In the genomic region with DNA sequence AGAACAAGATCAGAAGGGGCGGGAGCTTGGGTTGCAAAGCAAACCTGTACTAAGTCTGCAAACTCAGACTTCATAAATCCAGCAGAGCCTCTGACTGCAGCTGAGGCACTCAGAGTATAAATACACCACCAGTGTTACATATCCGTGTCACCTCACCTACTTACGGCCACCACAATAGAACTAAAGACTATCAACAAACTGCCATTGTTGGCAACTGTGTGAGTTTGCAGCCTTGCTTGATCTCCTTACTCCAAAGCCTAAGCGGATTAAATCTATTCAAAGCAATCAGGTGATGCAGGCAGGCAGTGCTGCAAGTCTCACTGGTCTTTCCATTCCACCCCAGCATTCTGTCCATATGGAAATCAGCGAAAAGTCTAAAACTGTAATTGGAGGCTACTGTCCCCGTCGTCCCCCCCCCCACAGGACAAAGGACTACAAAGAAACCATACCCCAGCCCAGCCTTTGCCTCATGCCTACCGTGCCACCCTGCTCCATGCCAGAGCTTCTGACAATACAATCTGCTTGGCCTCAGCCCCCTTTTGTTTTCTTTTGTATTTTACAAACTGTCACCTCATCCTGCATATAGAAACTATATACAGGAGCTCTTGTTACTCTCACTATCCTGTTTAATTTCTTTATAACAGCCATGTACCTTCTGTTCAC, we compare ENCODE assay signal across 14 mouse cellular contexts. TPM values are rescaled to one million over a fixed set of nuclear protein-coding genes. Genes with fewer than 3 reads are reported as not detected.
A peak's percentile ranks its signal among the peaks of the same experiment; 100 is the strongest.
DNase-seq lines count a peak whose midpoint lies in the region; ATAC-seq and TF ChIP-seq lines count a peak whose summit lies in the region.
"Had no signal": no experiment of that assay in that cellular context is flagged by ENCODE, and none has a peak within 500 bp of the region (broad histone marks: within the 10 kb centered on the region; RNA-seq: fewer than 3 reads in every experiment).

No protein-coding gene starts in this region.

- no peak for DNase-seq in forebrain, embryonic 11.5 days (ENCODE audit: low spot score)
- DNase-seq in forebrain, embryonic 14.5 days (ENCODE audit: low spot score), result no peak
- no peak for DNase-seq in layer of hippocampus, adult 2 months (ENCODE audit: low spot score in 2 of 2)
- DNase-seq in layer of hippocampus, adult 8-10 months (ENCODE audit: low spot score in 2 of 2), result no peak
- DNase-seq in midbrain, postnatal 0 days (ENCODE audit: low spot score), result no peak
- DNase-seq: cerebellum, adult 8-10 months; right cerebral cortex, adult 18-20 months had no signal

- H3K36me3 ChIP-seq in forebrain, embryonic 11.5 days (ENCODE audit: control insufficient read depth, insufficient read depth, low read length), result no peaks in the 10 kb centered on the region
- no peaks in the 10 kb centered on the region for H3K36me3 ChIP-seq in forebrain, embryonic 14.5 days (ENCODE audit: control insufficient read depth, insufficient read depth, low read length)
- H3K36me3 ChIP-seq in heart, embryonic 14.5 days (ENCODE audit: control insufficient read depth, insufficient read depth, low read length), result no peaks in the 10 kb centered on the region
- H3K36me3 ChIP-seq in midbrain, postnatal 0 days (ENCODE audit: insufficient read depth, low read length), result no peaks in the 10 kb centered on the region; the same call in 1 of the 2 replicates
- H3K36me3 ChIP-seq in hindbrain, embryonic 13.5 days, result no peaks in the 10 kb centered on the region
- H3K36me3 ChIP-seq: embryonic facial prominence, embryonic 12.5 days; limb, embryonic 13.5 days had no signal

- no peak overlapping the region for H3K27ac ChIP-seq in forebrain, embryonic 11.5 days (ENCODE audit: low read depth, low read length)
- no peak overlapping the region for H3K27ac ChIP-seq in forebrain, embryonic 14.5 days (ENCODE audit: low read depth, low read length)
- H3K27ac ChIP-seq in layer of hippocampus, adult 2 months, result peak overlapping the region; percentile 3; the same call in 1 of the 2 replicates
- H3K27ac ChIP-seq in heart, embryonic 14.5 days (replicated peaks in 1 of 2; ENCODE audit: control insufficient read depth in 1 of 2, insufficient read depth in 1 of 2, low read depth in 2 of 2, low read length in 2 of 2), result peak overlapping the region; percentile 67 to 70
- no peak overlapping the region for H3K27ac ChIP-seq in midbrain, postnatal 0 days (ENCODE audit: low read depth, low read length)
- H3K27ac ChIP-seq in hindbrain, embryonic 13.5 days, result no peak overlapping the region
- H3K27ac ChIP-seq: embryonic facial prominence, embryonic 12.5 days; kidney, postnatal 0 days; limb, embryonic 13.5 days; macrophage had no signal

- no peak overlapping the region for H3K4me2 ChIP-seq in forebrain, embryonic 11.5 days (ENCODE audit: low read depth, low read length, severe bottlenecking)
- no peak overlapping the region for H3K4me2 ChIP-seq in forebrain, embryonic 14.5 days (ENCODE audit: low read length)
- H3K4me2 ChIP-seq in heart, embryonic 14.5 days (ENCODE audit: low read length), result no peak overlapping the region; the same call in 1 of the 2 replicates
- no peak overlapping the region for H3K4me2 ChIP-seq in midbrain, postnatal 0 days (ENCODE audit: low read depth, low read length, poor library complexity, severe bottlenecking)
- no peak overlapping the region for H3K4me2 ChIP-seq in hindbrain, embryonic 13.5 days
- H3K4me2 ChIP-seq: embryonic facial prominence, embryonic 12.5 days; limb, embryonic 13.5 days had no signal

- H3K4me1 ChIP-seq in forebrain, embryonic 11.5 days (replicated peaks; ENCODE audit: control insufficient read depth, insufficient read depth, low read length), result peaks cover 4% of the 10 kb centered on the region; the same call in 1 of the 2 replicates
- no peaks in the 10 kb centered on the region for H3K4me1 ChIP-seq in forebrain, embryonic 14.5 days (ENCODE audit: control insufficient read depth, insufficient read depth, low read length)
- peaks cover 5 to 15% of the 10 kb centered on the region in 2 experiments for H3K4me1 ChIP-seq in heart, embryonic 14.5 days (ENCODE audit: control insufficient read depth in 2 of 2, insufficient read depth in 2 of 2, low read length in 2 of 2)
- no peaks in the 10 kb centered on the region for H3K4me1 ChIP-seq in midbrain, postnatal 0 days (ENCODE audit: insufficient read depth, low read length)
- no peaks in the 10 kb centered on the region for H3K4me1 ChIP-seq in hindbrain, embryonic 13.5 days (replicated peaks)

- H3K4me3 ChIP-seq in forebrain, embryonic 11.5 days (ENCODE audit: low read depth, low read length), result no peak overlapping the region
- H3K4me3 ChIP-seq in forebrain, embryonic 14.5 days (ENCODE audit: low read depth, low read length), result no peak overlapping the region
- H3K4me3 ChIP-seq in layer of hippocampus, adult 2 months, result no peak overlapping the region
- no peak overlapping the region for H3K4me3 ChIP-seq in heart, embryonic 14.5 days (ENCODE audit: control insufficient read depth in 1 of 2, insufficient read depth in 1 of 2, low read depth in 1 of 2, low read length in 2 of 2)
- no peak overlapping the region for H3K4me3 ChIP-seq in midbrain, postnatal 0 days (ENCODE audit: low read depth, low read length)
- no peak overlapping the region for H3K4me3 ChIP-seq in hindbrain, embryonic 13.5 days
- H3K4me3 ChIP-seq: embryonic facial prominence, embryonic 12.5 days; limb, embryonic 13.5 days had no signal

- TF ChIP-seq CTCF in layer of hippocampus, adult 2 months (conservative IDR thresholded peaks at IDR 0.05), result no peak
- TF ChIP-seq CTCF in midbrain, postnatal 0 days (IDR thresholded peaks at IDR 0.05), result no peak

- H3K9ac ChIP-seq in forebrain, embryonic 11.5 days (ENCODE audit: low read length), result no peak overlapping the region
- H3K9ac ChIP-seq in forebrain, embryonic 14.5 days (ENCODE audit: low read length), result no peak overlapping the region
- peak overlapping the region; percentile 21; the same call in 1 of the 2 replicates for H3K9ac ChIP-seq in heart, embryonic 14.5 days (ENCODE audit: low read length)
- H3K9ac ChIP-seq in midbrain, postnatal 0 days (replicated peaks; ENCODE audit: low read length, poor library complexity, severe bottlenecking), result no peak overlapping the region
- H3K9ac ChIP-seq in hindbrain, embryonic 13.5 days, result no peak overlapping the region
- H3K9ac ChIP-seq: embryonic facial prominence, embryonic 12.5 days; limb, embryonic 13.5 days had no signal

- no peaks in the 10 kb centered on the region for H3K9me3 ChIP-seq in forebrain, embryonic 11.5 days (ENCODE audit: control insufficient read depth, low read length)
- H3K9me3 ChIP-seq in forebrain, embryonic 14.5 days (replicated peaks; ENCODE audit: control insufficient read depth, low read length), result no peaks in the 10 kb centered on the region
- no peaks in the 10 kb centered on the region for H3K9me3 ChIP-seq in heart, embryonic 14.5 days (ENCODE audit: control insufficient read depth, low read length)
- no peaks in the 10 kb centered on the region for H3K9me3 ChIP-seq in midbrain, postnatal 0 days (ENCODE audit: low read length)
- H3K9me3 ChIP-seq in hindbrain, embryonic 13.5 days, result no peaks in the 10 kb centered on the region
- H3K9me3 ChIP-seq: embryonic facial prominence, embryonic 12.5 days; limb, embryonic 13.5 days had no signal

- no peaks in the 10 kb centered on the region for H3K27me3 ChIP-seq in forebrain, embryonic 11.5 days (ENCODE audit: control insufficient read depth, insufficient read depth, low read length)
- H3K27me3 ChIP-seq in forebrain, embryonic 14.5 days (replicated peaks; ENCODE audit: control insufficient read depth, insufficient read depth, low read length), result no peaks in the 10 kb centered on the region
- H3K27me3 ChIP-seq in heart, embryonic 14.5 days (ENCODE audit: control insufficient read depth, insufficient read depth, low read length), result no peaks in the 10 kb centered on the region
- H3K27me3 ChIP-seq in midbrain, postnatal 0 days (ENCODE audit: insufficient read depth, low read length), result no peaks in the 10 kb centered on the region
- H3K27me3 ChIP-seq in hindbrain, embryonic 13.5 days, result no peaks in the 10 kb centered on the region
- H3K27me3 ChIP-seq: embryonic facial prominence, embryonic 12.5 days; limb, embryonic 13.5 days had no signal

- 16% methylated on average over 8 of the region's 8 CpGs for WGBS in forebrain, embryonic 11.5 days
- 8% methylated on average over 8 of the region's 8 CpGs for WGBS in forebrain, embryonic 14.5 days
- WGBS in heart, embryonic 14.5 days, result 40% methylated on average over 8 of the region's 8 CpGs
- WGBS in midbrain, postnatal 0 days, result 17% methylated on average over 8 of the region's 8 CpGs
- WGBS in hindbrain, embryonic 13.5 days, result 41% methylated on average over 8 of the region's 8 CpGs

- peak; percentile 60; the same call in 1 of the 2 replicates for ATAC-seq in forebrain, embryonic 11.5 days (replicated peaks; ENCODE audit: low FRiP score)
- ATAC-seq in forebrain, embryonic 14.5 days, result no peak
- ATAC-seq in heart, embryonic 14.5 days (ENCODE audit: insufficient number of reproducible peaks, insufficient read depth, low FRiP score, low read depth), result no peak
- peak; percentile 49; the same call in 1 of the 2 replicates for ATAC-seq in midbrain, postnatal 0 days (ENCODE audit: low FRiP score)
- ATAC-seq in erythroblast, adult 5-6 weeks (replicated peaks; ENCODE audit: low FRiP score, poor library complexity, severe bottlenecking), result no peak
- ATAC-seq in hindbrain, embryonic 13.5 days (ENCODE audit: low FRiP score), result no peak

RNA-seq across cellular contexts. Expression of a gene that starts 27.0 kb away (rescaled TPM):
- polyA plus RNA-seq in forebrain, embryonic 11.5 days (2014; fragmentation: Nextera tagmentation; extraction: Ambion mirVana), result 10.7 and 11.2 TPM in 2 replicates
- polyA plus RNA-seq in forebrain, embryonic 14.5 days (2014; fragmentation: Nextera tagmentation; extraction: Ambion mirVana), result 13.8 and 19.1 TPM in 2 replicates
- total RNA-seq in layer of hippocampus, adult 2 months (2021), result 10 to 100 TPM; 63.2 to 63.9 TPM
- total RNA-seq in layer of hippocampus, adult 8-10 months (2022), result 10 to 100 TPM; 65.8 to 71.6 (median 68.2) TPM
- 29.3 and 33.3 TPM in 2 replicates for polyA plus RNA-seq in heart, embryonic 14.5 days (2014; fragmentation: Nextera tagmentation; extraction: Ambion mirVana)
- total RNA-seq in midbrain, postnatal 0 days (2014; rRNA removed), result 37.0 and 41.6 TPM in 2 replicates
- 62.8 and 64.7 TPM in 2 replicates for polyA plus RNA-seq in midbrain, postnatal 0 days (2015; fragmentation: Nextera tagmentation; extraction: Ambion mirVana)
- total RNA-seq in erythroblast, adult 5-6 weeks (2015; ENCODE audit: low replicate concordance), result 0.58 TPM in 1 of 2 replicates, not detected in the other
- total RNA-seq in erythroblast, adult 5-6 weeks (2017; ENCODE audit: low replicate concordance), result 2.8 TPM in 1 of 2 replicates, not detected in the other
- 28.5 and 30.5 TPM in 2 replicates for polyA plus RNA-seq in hindbrain, embryonic 13.5 days (2015; fragmentation: Nextera tagmentation; extraction: Ambion mirVana)

Comparison
In these comparisons a context has a peak if more than half of its experiments do, and no peak if none do; other contexts are left out.
1. ATAC-seq: peak in forebrain, embryonic 11.5 days (single experiment) and midbrain, postnatal 0 days (single experiment); none in forebrain, embryonic 14.5 days (single experiment), heart, embryonic 14.5 days (single experiment), erythroblast, adult 5-6 weeks (single experiment) and hindbrain, embryonic 13.5 days (single experiment).
2. H3K27ac ChIP-seq: peak in layer of hippocampus, adult 2 months (single experiment) and heart, embryonic 14.5 days (2 of 2); none in forebrain, embryonic 11.5 days (single experiment), forebrain, embryonic 14.5 days (single experiment), midbrain, postnatal 0 days (single experiment) and hindbrain, embryonic 13.5 days (single experiment).